Mouse (Mus musculus): Measurements from ENCODE around the gene Ntn4. TPM values are rescaled to one million over a fixed set of nuclear protein-coding genes. Genes with fewer than 3 reads are reported as not detected.
A peak's percentile ranks its signal among the peaks of the same experiment; 100 is the strongest.

The Ntn4 gene
- polyA plus RNA-seq, 1 experiment from 2014 or later, result 4.3 TPM

DNA sequence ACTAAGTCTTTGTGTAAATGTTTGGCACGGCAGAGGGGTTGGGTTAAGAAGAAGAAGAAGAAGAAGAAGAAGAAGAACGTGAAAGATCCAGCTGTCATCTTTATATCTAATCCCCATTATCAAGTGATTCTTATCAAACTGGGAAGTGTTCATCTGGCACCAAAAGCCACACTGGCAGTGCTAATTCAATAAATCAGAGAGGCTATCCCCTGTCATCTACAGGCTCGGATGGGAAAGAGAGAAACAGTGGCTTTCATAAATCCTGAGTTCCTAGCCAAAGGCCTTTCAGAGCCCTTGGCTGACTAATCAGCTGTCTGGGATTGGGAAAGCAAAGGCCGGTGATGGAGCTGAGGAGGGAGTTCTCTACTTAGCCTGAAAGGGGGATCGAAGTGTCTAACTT, 126.8 kb downstream of the Ntn4 start:
- H3K9me3 ChIP-seq (ENCODE audit: control insufficient read depth, low read length), result no peaks in the 10 kb centered on the region
- no peak overlapping the region for H3K27ac ChIP-seq (ENCODE audit: low read depth, low read length)
- no peaks in the 10 kb centered on the region for H3K27me3 ChIP-seq (ENCODE audit: control insufficient read depth, insufficient read depth, low read length)
- DNase-seq (ENCODE audit: low spot score) (no peak), ATAC-seq (ENCODE audit: low FRiP score) (no peak)
- no peak overlapping the region for H3K4me3 ChIP-seq (ENCODE audit: low read depth, low read length)
- no peak overlapping the region for H3K9ac ChIP-seq (ENCODE audit: low read depth, low read length)
- no peaks in the 10 kb centered on the region for H3K4me1 ChIP-seq (replicated peaks; ENCODE audit: control insufficient read depth, insufficient read depth, low read length)
- H3K36me3 ChIP-seq (ENCODE audit: control insufficient read depth, insufficient read depth, low read length), result no peaks in the 10 kb centered on the region
- no peak overlapping the region for H3K4me2 ChIP-seq (replicated peaks; ENCODE audit: low read depth, low read length)
- 82% methylated on average over 5 of the region's 5 CpGs for WGBS

DNA sequence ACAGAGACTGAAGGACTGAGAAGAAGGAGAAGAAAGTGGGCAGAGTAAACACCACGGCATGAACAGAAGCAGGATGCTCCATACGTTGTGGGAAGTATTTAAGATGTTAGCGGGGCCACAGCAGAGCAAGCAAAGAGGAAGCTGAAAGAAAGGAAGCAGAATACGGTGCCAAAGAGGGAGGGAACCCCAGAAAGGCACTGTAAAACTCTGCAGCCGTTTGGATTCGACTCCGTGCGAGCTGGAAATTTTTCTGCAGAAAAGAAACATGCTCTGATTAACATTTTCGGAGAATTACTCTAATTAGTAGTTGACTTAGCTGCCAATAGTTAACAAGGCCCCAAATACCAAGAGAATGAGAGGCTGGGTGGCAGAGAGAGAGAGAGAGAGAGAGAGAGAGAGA, 127.7 kb downstream of the Ntn4 start:
- Histone ChIP-seq H3K4me1 (replicated peaks; ENCODE audit: control insufficient read depth, insufficient read depth, low read length) (no peaks in the 10 kb centered on the region), H3K9ac (ENCODE audit: low read depth, low read length) (no peak overlapping the region), H3K27me3 (ENCODE audit: control insufficient read depth, insufficient read depth, low read length) (no peaks in the 10 kb centered on the region), H3K4me2 (replicated peaks; ENCODE audit: low read depth, low read length) (no peak overlapping the region), H3K27ac (ENCODE audit: low read depth, low read length) (no peak overlapping the region), H3K4me3 (ENCODE audit: low read depth, low read length) (no peak overlapping the region), H3K36me3 (ENCODE audit: control insufficient read depth, insufficient read depth, low read length) (no peaks in the 10 kb centered on the region), H3K9me3 (ENCODE audit: control insufficient read depth, low read length) (no peaks in the 10 kb centered on the region)
- no peak for DNase-seq (ENCODE audit: low spot score)
- 74% methylated on average over 9 of the region's 9 CpGs for WGBS
- no peak for ATAC-seq (ENCODE audit: low FRiP score)

DNA sequence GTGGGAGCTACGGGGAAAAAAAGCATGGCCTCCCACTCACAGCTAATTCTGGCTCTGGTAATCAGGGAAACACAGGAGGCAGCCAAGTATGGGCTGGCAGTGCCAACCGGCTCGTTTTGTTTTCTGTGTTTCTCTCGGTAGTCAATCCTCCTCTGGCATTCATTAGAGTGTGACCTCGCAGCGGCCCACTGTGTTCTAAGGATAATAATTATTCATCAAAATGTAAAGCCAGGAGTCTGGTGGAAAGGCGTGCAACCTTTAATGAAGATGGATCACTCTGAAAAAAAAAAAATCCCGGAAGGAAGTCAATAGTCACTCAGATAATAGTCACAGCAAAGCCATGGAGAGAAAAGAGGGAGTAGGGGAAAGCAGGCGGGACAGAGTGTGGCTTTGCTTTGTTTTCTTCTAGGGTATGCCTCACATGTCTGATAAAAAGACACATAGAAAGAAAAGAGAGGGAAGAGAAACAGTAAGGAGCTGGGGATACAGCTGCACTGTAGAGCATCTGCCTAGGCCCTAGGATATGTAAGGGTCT, 131.5 kb downstream of the Ntn4 start:
- Histone ChIP-seq H3K9ac (ENCODE audit: low read depth, low read length) (no peak overlapping the region), H3K27ac (ENCODE audit: low read depth, low read length) (no peak overlapping the region), H3K27me3 (ENCODE audit: control insufficient read depth, insufficient read depth, low read length) (no peaks in the 10 kb centered on the region), H3K36me3 (ENCODE audit: control insufficient read depth, insufficient read depth, low read length) (no peaks in the 10 kb centered on the region), H3K9me3 (ENCODE audit: control insufficient read depth, low read length) (no peaks in the 10 kb centered on the region), H3K4me2 (replicated peaks; ENCODE audit: low read depth, low read length) (no peak overlapping the region), H3K4me3 (ENCODE audit: low read depth, low read length) (no peak overlapping the region), H3K4me1 (replicated peaks; ENCODE audit: control insufficient read depth, insufficient read depth, low read length) (no peaks in the 10 kb centered on the region)
- ATAC-seq (ENCODE audit: low FRiP score) (peak; percentile 73), DNase-seq (ENCODE audit: low spot score) (peak; percentile 19)
- WGBS, result 32% methylated on average over 9 of the region's 9 CpGs

DNA sequence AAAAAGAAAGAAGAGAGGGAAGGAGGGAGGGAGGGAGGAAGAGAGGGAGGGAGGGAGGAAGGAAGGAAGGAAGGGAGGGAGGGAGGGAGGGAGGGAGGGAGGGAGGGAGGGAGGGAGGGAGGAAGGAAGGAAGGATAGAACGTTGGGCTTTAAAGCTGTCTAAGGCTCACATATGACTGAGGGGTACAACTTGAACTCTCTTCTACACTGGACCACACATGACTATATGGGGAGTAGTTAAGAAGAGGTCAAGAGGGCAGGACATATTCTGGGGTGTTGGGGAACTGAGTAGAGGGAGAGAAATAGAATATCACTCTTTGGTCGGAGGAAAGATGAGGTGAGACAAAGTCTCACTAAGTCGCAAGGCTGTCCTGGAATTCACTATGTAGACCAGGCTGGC, 132.0 kb downstream of the Ntn4 start:
- 70% methylated on average over 3 of the region's 3 CpGs for WGBS

DNA sequence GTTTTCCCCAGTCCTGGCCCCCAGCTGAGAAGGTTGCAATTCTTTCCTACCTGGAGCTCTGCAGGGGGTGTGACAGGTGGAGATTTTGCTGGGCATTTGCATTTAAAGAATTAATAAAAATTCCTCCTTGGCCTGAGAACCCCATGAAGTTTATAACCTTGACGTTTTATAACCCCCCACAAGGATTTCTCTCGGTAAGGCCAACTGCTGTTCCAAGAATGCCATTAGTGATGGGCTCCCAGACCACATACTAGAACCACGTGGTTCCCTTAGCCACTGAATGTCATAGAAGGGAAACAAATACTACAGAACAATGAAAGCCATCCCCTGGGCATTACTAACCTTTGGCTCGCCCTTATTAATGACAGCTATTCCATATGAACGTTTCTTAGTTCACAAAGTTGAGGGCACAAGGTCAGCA, 136.3 kb downstream of the Ntn4 start:
- H3K9ac ChIP-seq (ENCODE audit: low read depth, low read length), result no peak overlapping the region
- H3K9me3 ChIP-seq (ENCODE audit: control insufficient read depth, low read length), result no peaks in the 10 kb centered on the region
- H3K4me3 ChIP-seq (ENCODE audit: low read depth, low read length), result no peak overlapping the region
- H3K36me3 ChIP-seq (ENCODE audit: control insufficient read depth, insufficient read depth, low read length), result no peaks in the 10 kb centered on the region
- no peak for ATAC-seq (ENCODE audit: low FRiP score)
- no peaks in the 10 kb centered on the region for H3K4me1 ChIP-seq (replicated peaks; ENCODE audit: control insufficient read depth, insufficient read depth, low read length)
- H3K27ac ChIP-seq (ENCODE audit: low read depth, low read length), result no peak overlapping the region
- peak; percentile 26 for DNase-seq (ENCODE audit: low spot score)
- WGBS, result 32% methylated on average over 5 of the region's 5 CpGs
- no peaks in the 10 kb centered on the region for H3K27me3 ChIP-seq (ENCODE audit: control insufficient read depth, insufficient read depth, low read length)
- H3K4me2 ChIP-seq (replicated peaks; ENCODE audit: low read depth, low read length), result no peak overlapping the region

More for the DNA sequence above, 132.0 kb downstream of the Ntn4 start:
- DNase-seq (ENCODE audit: low spot score), result no peak
- Histone ChIP-seq H3K36me3 (ENCODE audit: control insufficient read depth, insufficient read depth, low read length) (no peaks in the 10 kb centered on the region), H3K27ac (ENCODE audit: low read depth, low read length) (no peak overlapping the region), H3K4me3 (ENCODE audit: low read depth, low read length) (no peak overlapping the region), H3K27me3 (ENCODE audit: control insufficient read depth, insufficient read depth, low read length) (no peaks in the 10 kb centered on the region), H3K4me2 (replicated peaks; ENCODE audit: low read depth, low read length) (no peak overlapping the region), H3K4me1 (replicated peaks; ENCODE audit: control insufficient read depth, insufficient read depth, low read length) (no peaks in the 10 kb centered on the region), H3K9ac (ENCODE audit: low read depth, low read length) (no peak overlapping the region), H3K9me3 (ENCODE audit: control insufficient read depth, low read length) (no peaks in the 10 kb centered on the region)
- peak; percentile 51; the same call in 1 of the 2 replicates for ATAC-seq (ENCODE audit: low FRiP score)

GRCm38 (mm10) chr10:93777372-93777771, 136.9 kb downstream of the Ntn4 start:
- no peaks in the 10 kb centered on the region for H3K36me3 ChIP-seq (ENCODE audit: control insufficient read depth, insufficient read depth, low read length)
- ATAC-seq (ENCODE audit: low FRiP score), result no peak
- peak; percentile 67 for DNase-seq (ENCODE audit: low spot score)

DNA sequence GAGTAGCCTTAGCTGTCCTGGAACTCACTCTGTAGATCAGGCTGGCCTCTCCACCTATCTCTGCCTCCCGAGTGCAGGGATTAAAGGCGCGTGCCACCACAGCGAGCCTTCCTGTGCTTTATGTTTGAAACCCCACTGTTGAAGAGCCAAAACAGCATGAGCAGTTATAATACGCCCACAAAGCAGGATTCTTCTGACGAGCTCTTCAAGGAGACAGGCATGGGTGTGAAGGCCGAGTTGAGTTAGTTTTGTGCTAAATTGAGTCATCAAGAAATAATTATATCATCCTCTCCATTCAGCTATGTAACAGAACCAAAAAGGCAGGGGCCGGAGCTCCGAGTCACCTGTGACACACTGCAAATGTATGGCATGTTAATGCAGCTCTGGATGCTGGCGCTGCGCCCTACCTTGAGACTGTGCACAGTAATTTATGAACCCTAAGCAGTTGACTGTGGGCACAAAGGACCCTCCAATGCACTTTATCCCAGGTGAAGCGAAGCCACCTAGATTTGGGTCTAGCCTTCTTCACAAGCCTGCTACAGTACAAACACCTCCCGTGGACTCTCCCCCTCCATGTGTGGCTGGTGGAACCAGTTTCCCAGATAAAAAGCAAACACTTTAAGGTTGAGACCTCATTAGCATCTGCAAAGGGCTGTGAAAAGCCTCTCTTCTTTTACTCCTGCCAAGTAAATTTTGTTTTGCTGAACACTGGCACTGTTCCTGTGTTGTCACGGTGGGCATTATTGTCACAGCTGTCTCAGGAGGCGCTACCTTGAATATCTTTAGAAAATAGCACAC, 142.9 kb downstream of the Ntn4 start:
- no peak overlapping the region for H3K4me3 ChIP-seq (ENCODE audit: low read depth, low read length)
- H3K27me3 ChIP-seq (ENCODE audit: control insufficient read depth, insufficient read depth, low read length), result no peaks in the 10 kb centered on the region
- no peaks in the 10 kb centered on the region for H3K4me1 ChIP-seq (replicated peaks; ENCODE audit: control insufficient read depth, insufficient read depth, low read length)
- no peak overlapping the region for H3K27ac ChIP-seq (ENCODE audit: low read depth, low read length)
- no peak overlapping the region for H3K9ac ChIP-seq (ENCODE audit: low read depth, low read length)
- no peaks in the 10 kb centered on the region for H3K36me3 ChIP-seq (ENCODE audit: control insufficient read depth, insufficient read depth, low read length)
- DNase-seq (ENCODE audit: low spot score), result no peak
- 68% methylated on average over 15 of the region's 15 CpGs for WGBS
- no peak overlapping the region for H3K4me2 ChIP-seq (replicated peaks; ENCODE audit: low read depth, low read length)
- H3K9me3 ChIP-seq (ENCODE audit: control insufficient read depth, low read length), result no peaks in the 10 kb centered on the region
- no peak for ATAC-seq (ENCODE audit: low FRiP score)

More at GRCm38 (mm10) chr10:93777372-93777771, 136.9 kb downstream of the Ntn4 start:
- H3K9ac ChIP-seq (ENCODE audit: low read depth, low read length), result no peak overlapping the region
- no peak overlapping the region for H3K4me2 ChIP-seq (replicated peaks; ENCODE audit: low read depth, low read length)
- no peak overlapping the region for H3K4me3 ChIP-seq (ENCODE audit: low read depth, low read length)
- H3K27me3 ChIP-seq (ENCODE audit: control insufficient read depth, insufficient read depth, low read length), result no peaks in the 10 kb centered on the region
- H3K4me1 ChIP-seq (replicated peaks; ENCODE audit: control insufficient read depth, insufficient read depth, low read length), result no peaks in the 10 kb centered on the region
- no peaks in the 10 kb centered on the region for H3K9me3 ChIP-seq (ENCODE audit: control insufficient read depth, low read length)
- no peak overlapping the region for H3K27ac ChIP-seq (ENCODE audit: low read depth, low read length)
- 42% methylated on average over 7 of the region's 7 CpGs for WGBS

Measured in hindbrain, embryonic 11.5 days (tissue).